Mouse (Mus musculus) cerebellum, adult 2 months (tissue): ENCODE data around the gene Acaca.

ENCODE experiments used
- CTCF ChIP-seq: fragments of 200-500 bp; IDR thresholded peaks from 2 replicates; pipeline ENCODE4 v1.5.1; 2011; ENCODE audit warnings: low read depth, mild to moderate bottlenecking, control low read depth, low read length, moderate library complexity, borderline replicate concordance; ENCODE audit not compliant: insufficient read depth
- POLR2A ChIP-seq: fragments of 200-500 bp; IDR thresholded peaks from 2 replicates; pipeline ENCODE4 v1.6.1; 2011; ENCODE audit warnings: low read length, control low read depth, borderline replicate concordance; ENCODE audit not compliant: insufficient read depth

DNA sequence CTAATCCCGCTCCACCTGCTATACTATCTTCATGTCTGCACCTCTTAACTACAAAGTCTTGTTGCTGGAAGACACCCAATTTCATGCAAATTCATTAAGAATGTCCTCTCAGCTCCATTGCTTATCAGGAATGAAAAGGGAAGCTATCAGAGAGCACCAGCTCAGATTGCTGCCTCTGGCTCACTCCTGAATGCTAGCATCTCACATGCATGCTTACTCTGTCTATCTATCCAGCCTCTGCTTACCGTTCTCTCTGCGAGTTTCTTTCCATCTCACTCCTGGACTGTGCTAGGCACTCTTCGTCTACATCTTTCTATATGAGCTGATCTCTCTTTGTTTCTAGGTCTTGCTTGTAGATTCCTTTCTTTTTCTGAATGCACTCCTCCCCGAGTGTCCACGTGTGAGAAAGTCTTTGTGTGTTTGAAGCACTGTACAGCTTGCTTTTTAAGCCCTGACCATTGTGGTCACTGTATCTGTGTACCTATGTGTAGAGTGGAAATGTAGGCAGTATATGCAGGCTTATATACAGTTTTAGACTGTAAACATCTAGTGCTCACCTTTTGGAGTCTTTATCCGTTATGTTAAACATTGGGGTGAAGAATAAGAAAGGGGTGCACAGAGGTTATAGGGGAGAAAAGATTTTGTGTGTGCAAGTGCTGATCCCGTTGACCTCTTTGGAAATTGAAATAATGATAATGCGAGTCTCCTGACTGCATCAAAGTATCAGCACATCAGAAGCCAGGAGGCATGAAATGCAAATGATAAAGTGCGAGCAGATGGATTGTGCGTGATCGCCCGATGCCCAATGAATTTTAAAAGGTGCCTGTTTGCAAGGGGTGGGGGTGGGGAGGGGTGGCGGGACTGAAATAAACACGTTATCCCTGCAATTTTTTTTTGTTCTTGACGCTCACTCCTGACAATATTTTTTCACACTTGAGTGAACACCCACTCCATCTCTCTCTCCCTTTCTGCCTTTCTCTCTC, 219.7 kb downstream of the Acaca start:
- no peak for TF ChIP-seq POLR2A
- no peak for TF ChIP-seq CTCF
